Mouse (Mus musculus): ENCODE results near the gene Kndc1. TPM values are rescaled to one million over a fixed set of nuclear protein-coding genes. Genes with fewer than 3 reads are reported as not detected.

Kndc1 gene
- polyA plus RNA-seq, 1 experiment from 2014 or later = not detected

DNA sequence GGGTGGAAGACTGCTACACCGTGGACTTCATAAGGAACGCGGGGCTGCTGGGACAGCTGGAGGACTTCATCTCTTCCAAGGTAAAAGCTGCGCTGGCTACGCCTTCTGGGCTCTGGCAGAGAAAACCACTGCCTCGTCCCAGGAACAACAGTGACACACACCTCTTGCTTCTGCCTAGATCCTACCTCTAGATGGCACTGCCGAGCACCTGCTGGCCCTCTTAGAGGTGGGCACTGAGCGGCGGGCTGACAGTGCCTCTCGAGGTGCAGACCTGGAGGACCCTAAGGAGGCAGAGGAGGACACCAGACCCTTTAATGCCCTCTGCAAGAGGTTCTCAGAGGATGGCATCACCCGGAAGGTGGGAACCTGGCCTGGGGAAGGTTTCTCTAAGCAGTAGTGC is 36.2 kb downstream of the Kndc1 start:
- no peak for ATAC-seq
- Histone ChIP-seq H3K27me3 (ENCODE audit: insufficient read depth, low read length) (no peaks in the 10 kb centered on the region), H3K36me3 (replicated peaks; ENCODE audit: insufficient read depth, low read length) (no peaks in the 10 kb centered on the region), H3K9me3 (ENCODE audit: low read length) (no peaks in the 10 kb centered on the region), H3K4me3 (ENCODE audit: low read depth, low read length) (no peak overlapping the region), H3K9ac (replicated peaks) (no peak overlapping the region), H3K27ac (ENCODE audit: low read depth) (no peak overlapping the region), H3K4me2 (ENCODE audit: low read depth, low read length) (no peak overlapping the region), H3K4me1 (ENCODE audit: insufficient read depth) (no peaks in the 10 kb centered on the region)
- WGBS (ENCODE audit: insufficient replicate concordance) = 16% methylated on average over 11 of the region's 11 CpGs
- peak; percentile 38 for DNase-seq
- TF ChIP-seq EP300 (IDR thresholded peaks at IDR 0.05; ENCODE audit: low read depth) (no peak), CTCF (IDR thresholded peaks at IDR 0.05; ENCODE audit: low read depth) (peak; percentile 69)

DNA sequence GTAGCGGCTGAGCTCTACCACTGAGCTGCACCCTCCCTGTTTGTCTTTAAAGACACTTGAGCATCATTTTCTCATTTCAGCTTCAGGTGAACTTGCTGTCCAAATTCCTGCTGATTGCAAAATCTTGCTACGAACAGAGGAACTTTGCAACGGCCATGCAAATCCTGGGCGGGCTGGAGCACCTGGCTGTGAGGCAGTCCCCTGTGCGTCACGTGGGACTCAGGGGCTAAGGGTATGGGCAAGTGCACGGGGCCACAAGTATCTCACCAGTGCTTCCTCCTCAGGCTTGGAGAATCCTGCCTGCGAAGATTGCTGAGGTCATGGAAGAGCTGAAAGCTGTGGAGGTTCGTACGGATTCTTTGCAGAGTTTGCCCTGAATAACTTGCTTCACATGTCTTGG is 42.2 kb downstream of the Kndc1 start:
- Histone ChIP-seq H3K27ac (ENCODE audit: low read depth) (no peak overlapping the region), H3K4me2 (ENCODE audit: low read depth, low read length) (no peak overlapping the region), H3K27me3 (ENCODE audit: insufficient read depth, low read length) (peaks cover 6% of the 10 kb centered on the region; the same call in 1 of the 2 replicates), H3K9me3 (ENCODE audit: low read length) (no peaks in the 10 kb centered on the region), H3K4me3 (ENCODE audit: low read depth, low read length) (no peak overlapping the region), H3K36me3 (replicated peaks; ENCODE audit: insufficient read depth, low read length) (no peaks in the 10 kb centered on the region), H3K9ac (replicated peaks) (no peak overlapping the region), H3K4me1 (ENCODE audit: insufficient read depth) (no peaks in the 10 kb centered on the region)
- 68% methylated on average over 10 of the region's 10 CpGs for WGBS (ENCODE audit: insufficient replicate concordance)
- ATAC-seq (no peak), DNase-seq (no peak)
- TF ChIP-seq CTCF (IDR thresholded peaks at IDR 0.05; ENCODE audit: low read depth) (no peak), EP300 (IDR thresholded peaks at IDR 0.05; ENCODE audit: low read depth) (no peak)

DNA sequence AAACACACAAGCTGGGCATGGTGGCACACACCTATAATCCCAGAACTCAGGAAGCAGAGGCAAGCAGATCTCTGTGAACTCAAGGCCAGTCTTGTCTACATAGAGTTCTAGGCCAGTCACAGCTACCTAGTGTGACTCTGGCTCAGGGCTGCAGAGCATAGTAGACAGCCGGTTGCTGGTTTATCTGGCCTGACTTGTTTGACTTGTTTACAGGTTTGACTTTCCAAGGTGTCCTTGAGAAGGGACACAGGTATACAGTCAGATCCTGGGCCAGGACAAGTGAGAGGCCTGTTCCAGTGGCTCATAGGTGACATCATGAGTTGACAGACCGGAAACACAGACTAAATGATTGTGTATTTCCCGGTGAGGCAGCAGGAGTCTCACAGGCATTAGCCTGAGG is 42.6 kb downstream of the Kndc1 start:
- WGBS (ENCODE audit: insufficient replicate concordance) = 73% methylated on average over 3 of the region's 3 CpGs
- Histone ChIP-seq H3K27me3 (ENCODE audit: insufficient read depth, low read length) (peaks cover 9% of the 10 kb centered on the region), H3K27ac (ENCODE audit: low read depth) (no peak overlapping the region), H3K9me3 (ENCODE audit: low read length) (no peaks in the 10 kb centered on the region), H3K4me2 (ENCODE audit: low read depth, low read length) (no peak overlapping the region), H3K4me3 (ENCODE audit: low read depth, low read length) (no peak overlapping the region), H3K4me1 (ENCODE audit: insufficient read depth) (no peaks in the 10 kb centered on the region), H3K36me3 (replicated peaks; ENCODE audit: insufficient read depth, low read length) (no peaks in the 10 kb centered on the region), H3K9ac (replicated peaks) (no peak overlapping the region)
- DNase-seq (no peak), ATAC-seq (no peak)
- TF ChIP-seq CTCF (IDR thresholded peaks at IDR 0.05; ENCODE audit: low read depth) (no peak), EP300 (IDR thresholded peaks at IDR 0.05; ENCODE audit: low read depth) (no peak)

DNA sequence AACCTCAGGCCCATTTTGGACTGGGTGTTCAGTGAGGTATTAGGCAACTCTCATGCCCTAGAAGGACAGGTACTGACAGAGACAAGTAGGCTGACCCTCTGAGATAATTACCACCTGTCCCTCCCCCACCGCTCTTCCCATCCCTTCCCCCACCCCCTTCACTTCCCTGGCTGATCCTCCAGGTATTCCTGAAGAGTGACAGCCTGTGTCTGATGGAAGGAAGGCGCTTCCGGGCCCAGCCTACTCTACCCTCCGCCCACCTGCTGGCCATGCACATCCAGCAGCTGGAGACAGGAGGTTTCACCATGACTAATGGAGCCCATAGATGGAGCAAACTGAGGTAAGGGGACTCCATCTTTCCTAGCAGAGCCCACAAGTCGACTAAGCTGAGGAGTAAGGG is 43.3 kb downstream of the Kndc1 start:
- Histone ChIP-seq H3K4me1 (ENCODE audit: insufficient read depth) (no peaks in the 10 kb centered on the region), H3K36me3 (replicated peaks; ENCODE audit: insufficient read depth, low read length) (no peaks in the 10 kb centered on the region), H3K4me2 (ENCODE audit: low read depth, low read length) (no peak overlapping the region), H3K4me3 (ENCODE audit: low read depth, low read length) (no peak overlapping the region), H3K27ac (ENCODE audit: low read depth) (no peak overlapping the region), H3K9me3 (ENCODE audit: low read length) (no peaks in the 10 kb centered on the region), H3K9ac (replicated peaks) (no peak overlapping the region), H3K27me3 (ENCODE audit: insufficient read depth, low read length) (peaks cover 14% of the 10 kb centered on the region)
- WGBS (ENCODE audit: insufficient replicate concordance) = 60% methylated on average over 5 of the region's 5 CpGs
- TF ChIP-seq CTCF (IDR thresholded peaks at IDR 0.05; ENCODE audit: low read depth) (no peak), EP300 (IDR thresholded peaks at IDR 0.05; ENCODE audit: low read depth) (no peak)
- no peak for ATAC-seq
- no peak for DNase-seq

DNA sequence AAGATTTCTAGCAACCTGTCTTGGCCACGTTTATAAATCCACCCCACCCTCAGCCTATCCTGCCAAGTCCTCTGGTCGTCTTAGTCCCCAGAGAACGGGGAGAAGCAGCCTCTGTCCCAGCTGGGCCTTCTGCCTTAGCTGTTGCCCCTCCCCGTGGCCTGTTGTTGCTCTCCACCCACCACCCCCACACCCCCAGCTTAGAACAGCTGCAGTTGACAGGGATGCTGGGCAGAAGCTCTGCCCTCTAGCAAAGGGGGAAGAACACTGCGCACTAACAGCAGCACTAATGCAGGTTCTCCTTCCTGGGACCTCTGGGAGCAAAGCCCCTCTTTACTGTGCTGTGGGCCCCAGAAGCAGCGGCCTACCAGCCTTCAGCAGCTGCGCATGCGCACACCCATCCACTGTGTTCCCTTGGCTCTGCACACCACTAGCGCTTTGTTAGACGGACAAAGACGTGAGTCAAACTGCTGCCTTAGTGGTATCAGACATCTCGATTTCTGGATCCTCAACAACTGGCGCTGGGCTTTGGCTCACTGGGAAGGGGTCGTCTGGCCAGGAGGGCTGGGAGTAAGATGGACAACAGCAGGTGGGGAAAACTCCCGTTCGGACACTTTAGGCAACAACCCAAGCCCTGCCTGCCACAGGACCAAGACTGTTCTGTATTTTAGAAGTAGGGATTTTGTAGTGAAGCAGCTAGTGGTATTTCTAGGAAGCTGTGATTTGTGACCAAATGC is 46.1 kb downstream of the Kndc1 start:
- H3K4me2 ChIP-seq (ENCODE audit: low read depth, low read length) = no peak overlapping the region
- H3K4me3 ChIP-seq (ENCODE audit: low read depth, low read length) = no peak overlapping the region
- H3K4me1 ChIP-seq (ENCODE audit: insufficient read depth) = peaks cover 7% of the 10 kb centered on the region; the same call in 1 of the 2 replicates
- H3K9me3 ChIP-seq (ENCODE audit: low read length) = no peaks in the 10 kb centered on the region
- DNase-seq (no peak), ATAC-seq (no peak)
- peaks cover 41% of the 10 kb centered on the region for H3K27me3 ChIP-seq (ENCODE audit: insufficient read depth, low read length)
- no peaks in the 10 kb centered on the region for H3K36me3 ChIP-seq (replicated peaks; ENCODE audit: insufficient read depth, low read length)
- H3K9ac ChIP-seq (replicated peaks) = no peak overlapping the region
- H3K27ac ChIP-seq (ENCODE audit: low read depth) = no peak overlapping the region
- 66% methylated on average over 16 of the region's 16 CpGs for WGBS (ENCODE audit: insufficient replicate concordance)
- TF ChIP-seq CTCF (IDR thresholded peaks at IDR 0.05; ENCODE audit: low read depth) (no peak), EP300 (IDR thresholded peaks at IDR 0.05; ENCODE audit: low read depth) (no peak)

DNA sequence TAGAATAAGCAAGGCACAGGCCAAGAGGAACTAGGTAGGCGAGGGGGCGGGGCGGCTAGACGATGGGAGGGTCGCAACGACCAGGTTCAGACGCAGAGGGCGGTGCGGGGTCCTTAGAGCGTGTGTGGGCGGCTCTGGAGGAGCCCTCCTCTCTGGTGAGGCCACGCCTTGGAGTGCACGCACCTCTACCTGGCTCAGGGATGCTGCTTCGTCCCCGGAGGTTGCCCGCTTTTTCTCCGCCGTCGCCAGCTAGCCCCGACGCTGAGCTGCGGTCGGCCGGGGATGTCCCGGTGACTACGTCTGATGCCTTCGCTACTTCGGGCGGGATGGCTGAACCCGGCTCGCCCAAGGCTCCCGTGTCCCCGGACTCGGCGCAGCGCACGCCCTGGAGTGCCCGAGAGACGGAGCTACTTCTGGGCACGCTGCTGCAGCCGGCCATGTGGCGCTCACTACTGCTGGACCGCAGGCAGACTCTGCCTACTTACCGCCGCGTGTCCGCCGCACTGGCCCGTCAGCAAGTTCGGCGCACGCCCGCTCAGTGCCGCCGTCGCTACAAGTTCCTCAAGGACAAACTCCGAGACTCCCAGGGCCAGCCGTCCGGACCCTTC is 49.3 kb downstream of the Kndc1 start, which contains the start of gene Utf1:
Gene Utf1, plus strand, starts transcription at position 116 of the 608 bp plus-strand sequence.
- WGBS (ENCODE audit: insufficient replicate concordance) = 1% methylated on average over 49 of the region's 59 CpGs
- DNase-seq (peak; percentile 26), ATAC-seq (no peak)
- Histone ChIP-seq H3K27me3 (ENCODE audit: insufficient read depth, low read length) (peaks cover 58% of the 10 kb centered on the region), H3K4me3 (ENCODE audit: low read depth, low read length) (peak within 1 kb of the TSS; percentile 11), H3K9ac (replicated peaks) (no peak within 1 kb of the TSS), H3K4me1 (ENCODE audit: insufficient read depth) (peaks cover 7% of the 10 kb centered on the region; the same call in 1 of the 2 replicates), H3K36me3 (replicated peaks; ENCODE audit: insufficient read depth, low read length) (no peaks in the 10 kb centered on the region), H3K4me2 (ENCODE audit: low read depth, low read length) (peak within 1 kb of the TSS; percentile 33), H3K9me3 (ENCODE audit: low read length) (no peaks in the 10 kb centered on the region), H3K27ac (ENCODE audit: low read depth) (no peak within 1 kb of the TSS)
- TF ChIP-seq CTCF (IDR thresholded peaks at IDR 0.05; ENCODE audit: low read depth) (no peak), EP300 (IDR thresholded peaks at IDR 0.05; ENCODE audit: low read depth) (no peak)

Data from liver, postnatal 0 days (tissue).